Mouse (Mus musculus): ENCODE results near the gene Bnc2. TPM values are rescaled to one million over a fixed set of nuclear protein-coding genes. Genes with fewer than 3 reads are reported as not detected.

Bnc2 gene
- polyA plus RNA-seq, 1 experiment from 2014 or later, result 34.6 TPM

DNA sequence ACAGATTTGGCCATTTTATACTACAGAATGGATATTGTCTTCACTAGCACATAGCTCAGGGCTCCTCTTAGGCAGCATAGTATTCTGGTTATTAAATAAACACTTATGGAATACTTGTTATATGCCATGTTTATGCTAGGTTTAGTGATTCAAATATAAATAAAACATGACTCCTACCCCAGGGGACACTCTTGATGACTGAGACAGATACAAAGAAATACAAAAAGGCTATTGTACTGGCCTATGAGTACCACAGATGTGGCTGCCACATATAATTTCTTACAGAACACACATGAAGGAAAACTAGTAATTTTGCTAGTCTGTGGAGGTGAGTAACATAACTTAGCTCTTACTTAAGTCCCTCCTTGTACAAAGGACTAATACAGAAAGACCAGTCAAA lies 28.5 kb downstream of the Bnc2 start:
- no peak overlapping the region for H3K9ac ChIP-seq (replicated peaks; ENCODE audit: low read length)
- DNase-seq, result no peak

DNA sequence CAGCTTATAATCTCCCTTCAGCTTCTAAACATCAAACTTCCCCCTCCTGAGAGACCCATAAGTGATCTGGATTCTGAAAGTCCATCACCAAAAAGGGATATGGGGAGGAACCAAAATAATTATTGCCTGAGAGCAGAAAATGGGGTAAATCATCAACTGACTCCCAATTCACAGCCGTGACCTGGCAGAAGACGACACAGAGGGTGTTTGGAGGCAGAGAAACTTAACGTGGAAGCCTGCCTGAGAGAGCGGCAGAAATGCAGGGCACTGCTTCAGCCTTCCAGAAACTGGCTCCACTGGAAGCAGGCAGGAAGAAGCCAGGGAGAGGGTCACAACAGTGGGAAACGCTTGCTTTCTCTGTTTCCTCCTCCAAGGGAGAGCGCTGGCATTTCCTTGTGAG lies 35.9 kb downstream of the Bnc2 start:
- no peaks in the 10 kb centered on the region for H3K9me3 ChIP-seq (ENCODE audit: control insufficient read depth, low read length)
- DNase-seq (no peak), ATAC-seq (ENCODE audit: low FRiP score, low TSS enrichment) (no peak)
- H3K4me3 ChIP-seq (replicated peaks; ENCODE audit: low read depth, low read length), result no peak overlapping the region
- no peak overlapping the region for H3K4me2 ChIP-seq (ENCODE audit: low read length)
- H3K27ac ChIP-seq (replicated peaks; ENCODE audit: low read depth, low read length), result no peak overlapping the region
- H3K27me3 ChIP-seq (ENCODE audit: control insufficient read depth, insufficient read depth, low read length), result peaks cover 6% of the 10 kb centered on the region; the same call in 1 of the 2 replicates
- H3K9ac ChIP-seq (replicated peaks; ENCODE audit: low read length), result no peak overlapping the region
- H3K4me1 ChIP-seq (ENCODE audit: control insufficient read depth, insufficient read depth, low read length), result 0 out of 2 replicates have a peak, but pooled peaks cover 7% of the 10 kb centered on the region
- WGBS, result 69% methylated on average over 6 of the region's 6 CpGs
- no peaks in the 10 kb centered on the region for H3K36me3 ChIP-seq (ENCODE audit: control insufficient read depth, insufficient read depth, low read length)

More for the DNA sequence above, 28.5 kb downstream of the Bnc2 start:
- H3K27ac ChIP-seq (replicated peaks; ENCODE audit: low read depth, low read length), result no peak overlapping the region
- H3K27me3 ChIP-seq (ENCODE audit: control insufficient read depth, insufficient read depth, low read length), result no peaks in the 10 kb centered on the region
- no peak for ATAC-seq (ENCODE audit: low FRiP score, low TSS enrichment)
- no peak overlapping the region for H3K4me2 ChIP-seq (ENCODE audit: low read length)
- no peak overlapping the region for H3K4me3 ChIP-seq (replicated peaks; ENCODE audit: low read depth, low read length)
- H3K4me1 ChIP-seq (ENCODE audit: control insufficient read depth, insufficient read depth, low read length), result no peaks in the 10 kb centered on the region
- no peaks in the 10 kb centered on the region for H3K9me3 ChIP-seq (ENCODE audit: control insufficient read depth, low read length)
- no peaks in the 10 kb centered on the region for H3K36me3 ChIP-seq (ENCODE audit: control insufficient read depth, insufficient read depth, low read length)

DNA sequence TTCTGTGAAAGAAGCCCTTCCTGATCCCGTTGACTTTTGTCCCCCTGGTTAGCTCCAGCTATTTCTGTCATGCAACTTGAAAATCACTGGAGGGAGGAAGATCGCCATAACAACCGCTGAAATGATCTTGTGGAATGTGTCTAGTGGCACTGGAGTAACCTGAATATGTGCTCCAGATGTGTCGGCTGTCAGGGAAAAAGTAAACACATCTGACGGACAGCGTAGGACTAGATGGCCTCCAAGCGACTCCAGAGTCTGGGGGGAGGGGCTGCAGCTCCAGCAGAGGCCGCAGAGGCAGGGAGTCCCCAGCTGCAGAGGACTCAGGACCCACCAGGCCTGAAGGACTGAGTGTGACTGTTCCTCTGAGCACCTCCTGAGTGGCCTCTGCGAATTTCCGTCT lies 37.4 kb downstream of the Bnc2 start:
- DNase-seq, result peak; percentile 39
- H3K4me2 ChIP-seq (ENCODE audit: low read length), result peak overlapping the region; percentile 33
- no peaks in the 10 kb centered on the region for H3K9me3 ChIP-seq (ENCODE audit: control insufficient read depth, low read length)
- no peak overlapping the region for H3K4me3 ChIP-seq (replicated peaks; ENCODE audit: low read depth, low read length)
- H3K36me3 ChIP-seq (ENCODE audit: control insufficient read depth, insufficient read depth, low read length), result no peaks in the 10 kb centered on the region
- no peak for ATAC-seq (ENCODE audit: low FRiP score, low TSS enrichment)
- H3K9ac ChIP-seq (replicated peaks; ENCODE audit: low read length), result no peak overlapping the region
- H3K27ac ChIP-seq (replicated peaks; ENCODE audit: low read depth, low read length), result no peak overlapping the region
- H3K4me1 ChIP-seq (ENCODE audit: control insufficient read depth, insufficient read depth, low read length), result 0 out of 2 replicates have a peak, but pooled peaks cover 7% of the 10 kb centered on the region
- WGBS, result 1% methylated on average over 10 of the region's 10 CpGs
- H3K27me3 ChIP-seq (ENCODE audit: control insufficient read depth, insufficient read depth, low read length), result peaks cover 12% of the 10 kb centered on the region

DNA sequence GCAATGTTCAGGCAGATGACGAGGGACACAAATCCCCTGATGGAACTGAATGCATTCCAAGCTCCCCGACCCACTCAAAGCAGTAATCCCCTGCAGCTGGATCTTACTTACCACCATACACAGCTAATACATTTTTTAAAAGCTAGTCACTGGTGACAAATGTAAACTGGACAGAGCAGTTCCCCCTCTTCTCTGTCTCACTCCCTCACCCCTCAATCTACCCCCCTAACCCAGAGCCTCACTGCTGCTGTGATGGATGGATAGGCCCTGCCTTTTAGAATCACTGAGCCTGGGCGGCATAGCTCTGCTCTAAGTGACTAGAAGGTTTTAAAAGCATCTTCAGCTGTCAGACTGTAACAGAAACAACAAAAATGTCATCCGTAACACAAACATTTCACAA lies 40.3 kb downstream of the Bnc2 start:
- Histone ChIP-seq H3K27me3 (ENCODE audit: control insufficient read depth, insufficient read depth, low read length) (peaks cover 12% of the 10 kb centered on the region), H3K9ac (replicated peaks; ENCODE audit: low read length) (no peak overlapping the region), H3K36me3 (ENCODE audit: control insufficient read depth, insufficient read depth, low read length) (no peaks in the 10 kb centered on the region), H3K4me2 (ENCODE audit: low read length) (no peak overlapping the region), H3K4me3 (replicated peaks; ENCODE audit: low read depth, low read length) (no peak overlapping the region), H3K27ac (replicated peaks; ENCODE audit: low read depth, low read length) (no peak overlapping the region), H3K9me3 (ENCODE audit: control insufficient read depth, low read length) (no peaks in the 10 kb centered on the region), H3K4me1 (ENCODE audit: control insufficient read depth, insufficient read depth, low read length) (0 out of 2 replicates have a peak, but pooled peaks cover 7% of the 10 kb centered on the region)
- DNase-seq, result peak; percentile 17
- ATAC-seq (ENCODE audit: low FRiP score, low TSS enrichment), result no peak
- 23% methylated on average over 4 of the region's 4 CpGs for WGBS

DNA sequence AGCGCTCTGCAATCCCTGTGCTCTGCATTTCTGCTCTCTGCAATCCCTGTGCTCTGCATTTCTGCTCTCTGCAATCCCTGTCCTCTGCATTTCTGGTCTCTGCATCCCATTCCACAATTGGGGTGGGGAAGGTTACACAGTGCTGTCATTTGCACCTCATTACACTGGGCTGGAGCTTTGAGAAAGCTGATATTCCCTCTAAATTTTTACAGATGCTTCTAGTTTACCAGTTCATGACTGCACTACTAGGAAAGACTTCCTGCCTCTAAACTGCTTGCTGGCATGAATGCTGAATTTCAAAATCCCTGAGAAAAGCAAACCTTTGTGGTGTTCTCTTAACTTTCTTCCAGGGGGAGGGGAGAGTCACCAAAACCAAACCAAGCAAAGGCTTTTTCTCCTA lies 41.1 kb downstream of the Bnc2 start:
- peaks cover 12% of the 10 kb centered on the region for H3K27me3 ChIP-seq (ENCODE audit: control insufficient read depth, insufficient read depth, low read length)
- 100% methylated on average over 1 of the region's 1 CpGs for whole genome bisulfite sequencing
- no peak overlapping the region for H3K4me3 ChIP-seq (replicated peaks; ENCODE audit: low read depth, low read length)
- DNase-seq, result no peak
- no peak overlapping the region for H3K9ac ChIP-seq (replicated peaks; ENCODE audit: low read length)
- ATAC-seq (ENCODE audit: low FRiP score, low TSS enrichment), result no peak
- no peaks in the 10 kb centered on the region for H3K36me3 ChIP-seq (ENCODE audit: control insufficient read depth, insufficient read depth, low read length)
- 0 out of 2 replicates have a peak, but pooled peaks cover 7% of the 10 kb centered on the region for H3K4me1 ChIP-seq (ENCODE audit: control insufficient read depth, insufficient read depth, low read length)
- no peaks in the 10 kb centered on the region for H3K9me3 ChIP-seq (ENCODE audit: control insufficient read depth, low read length)
- no peak overlapping the region for H3K27ac ChIP-seq (replicated peaks; ENCODE audit: low read depth, low read length)
- H3K4me2 ChIP-seq (ENCODE audit: low read length), result no peak overlapping the region

DNA sequence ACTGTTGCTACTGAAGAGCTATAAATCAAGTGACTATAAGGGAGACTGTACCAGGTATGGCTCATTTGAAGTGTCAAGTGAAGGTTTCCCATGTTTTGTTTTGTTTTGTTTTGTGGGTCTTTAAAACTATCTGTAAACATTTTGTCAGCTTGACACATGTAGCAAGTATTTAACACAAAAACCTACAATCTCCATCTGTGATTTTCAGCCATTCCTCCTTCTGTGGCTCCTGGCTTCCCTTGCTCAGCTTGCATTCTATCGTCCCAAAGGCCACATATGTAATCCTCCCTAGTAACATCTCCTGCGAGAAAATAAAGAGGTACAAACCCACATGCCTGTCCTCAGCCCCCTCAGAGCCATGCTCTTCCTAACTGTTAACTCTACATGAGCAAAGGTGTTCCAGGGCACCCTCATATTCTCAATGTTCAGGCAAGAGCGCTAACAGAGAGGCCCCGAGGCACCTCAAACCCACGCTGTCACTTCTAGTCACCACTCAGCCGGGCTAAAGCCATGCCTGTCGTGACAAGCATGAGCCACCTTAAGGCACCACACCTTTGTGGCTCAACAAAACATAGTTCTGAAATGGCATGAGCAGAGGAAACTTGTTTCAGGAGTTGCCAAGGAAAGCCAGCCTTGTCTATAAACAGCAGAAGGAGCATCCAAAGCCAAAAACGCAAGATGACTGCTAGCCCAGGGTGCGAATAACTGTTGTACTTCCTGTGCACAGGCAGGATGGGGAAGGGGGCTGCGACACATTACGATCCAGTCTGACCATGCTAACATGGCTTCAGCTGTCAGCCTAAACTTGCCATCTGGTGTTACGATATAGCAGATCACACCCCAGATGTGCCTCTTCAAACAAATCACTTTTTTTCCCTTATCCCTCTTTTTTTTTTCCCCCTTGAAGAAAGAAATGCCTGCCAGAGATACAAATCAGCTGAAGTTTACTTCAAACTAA lies 42.0 kb downstream of the Bnc2 start:
- no peak overlapping the region for H3K4me3 ChIP-seq (replicated peaks; ENCODE audit: low read depth, low read length)
- no peak for DNase-seq
- no peak for ATAC-seq (ENCODE audit: low FRiP score, low TSS enrichment)
- H3K4me2 ChIP-seq (ENCODE audit: low read length), result no peak overlapping the region
- H3K9me3 ChIP-seq (ENCODE audit: control insufficient read depth, low read length), result no peaks in the 10 kb centered on the region
- H3K4me1 ChIP-seq (ENCODE audit: control insufficient read depth, insufficient read depth, low read length), result 0 out of 2 replicates have a peak, but pooled peaks cover 7% of the 10 kb centered on the region
- 76% methylated on average over 12 of the region's 12 CpGs for whole genome bisulfite sequencing
- no peak overlapping the region for H3K27ac ChIP-seq (replicated peaks; ENCODE audit: low read depth, low read length)
- no peaks in the 10 kb centered on the region for H3K36me3 ChIP-seq (ENCODE audit: control insufficient read depth, insufficient read depth, low read length)
- peaks cover 12% of the 10 kb centered on the region for H3K27me3 ChIP-seq (ENCODE audit: control insufficient read depth, insufficient read depth, low read length)
- no peak overlapping the region for H3K9ac ChIP-seq (replicated peaks; ENCODE audit: low read length)

DNA sequence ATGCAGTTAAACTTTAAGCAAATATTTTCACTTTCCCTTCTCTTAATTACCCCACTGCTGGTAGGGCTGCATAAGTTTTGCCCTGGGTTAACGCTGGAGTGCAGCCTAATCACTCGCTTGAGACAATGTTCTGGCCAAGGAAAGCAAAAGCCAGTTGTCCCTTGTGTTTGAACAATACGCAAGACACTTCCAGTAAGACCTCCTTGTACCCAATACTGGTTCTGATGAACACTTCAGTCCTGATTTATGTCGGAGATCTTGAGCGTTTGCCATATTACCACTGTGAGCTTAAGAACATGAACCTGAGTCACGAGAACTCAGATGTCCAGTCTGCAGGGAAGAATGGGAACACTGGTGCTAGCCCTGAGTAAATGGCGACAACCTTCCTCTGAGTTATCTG lies 47.5 kb downstream of the Bnc2 start:
- Histone ChIP-seq H3K36me3 (ENCODE audit: control insufficient read depth, insufficient read depth, low read length) (no peaks in the 10 kb centered on the region), H3K9me3 (ENCODE audit: control insufficient read depth, low read length) (no peaks in the 10 kb centered on the region), H3K27ac (replicated peaks; ENCODE audit: low read depth, low read length) (no peak overlapping the region), H3K4me3 (replicated peaks; ENCODE audit: low read depth, low read length) (no peak overlapping the region), H3K4me2 (ENCODE audit: low read length) (no peak overlapping the region), H3K4me1 (ENCODE audit: control insufficient read depth, insufficient read depth, low read length) (no peaks in the 10 kb centered on the region), H3K9ac (replicated peaks; ENCODE audit: low read length) (no peak overlapping the region), H3K27me3 (ENCODE audit: control insufficient read depth, insufficient read depth, low read length) (no peaks in the 10 kb centered on the region)
- 92% methylated on average over 7 of the region's 7 CpGs for WGBS
- ATAC-seq (ENCODE audit: low FRiP score, low TSS enrichment) (no peak), DNase-seq (no peak)

DNA sequence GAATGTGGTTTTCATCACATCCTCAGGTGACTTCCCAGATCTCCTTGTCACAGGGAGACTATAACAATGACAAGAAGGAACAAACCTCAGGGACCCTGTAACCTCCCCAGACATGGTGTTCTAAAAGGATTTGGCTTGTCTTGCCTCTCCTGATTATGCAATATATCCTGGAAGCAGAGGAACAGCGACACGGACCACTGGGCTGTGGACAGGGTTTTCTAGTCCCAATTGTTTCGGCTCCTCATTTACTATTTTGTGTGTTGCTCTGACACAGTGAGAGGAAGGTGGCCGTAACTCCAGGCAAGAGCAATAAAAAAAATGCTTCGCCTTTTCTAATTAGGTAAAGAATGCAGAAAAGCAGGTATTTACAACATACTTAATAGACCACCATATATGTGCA lies 51.8 kb downstream of the Bnc2 start:
- H3K4me2 ChIP-seq (ENCODE audit: low read length), result no peak overlapping the region
- DNase-seq (no peak), ATAC-seq (ENCODE audit: low FRiP score, low TSS enrichment) (no peak)
- no peaks in the 10 kb centered on the region for H3K36me3 ChIP-seq (ENCODE audit: control insufficient read depth, insufficient read depth, low read length)
- no peaks in the 10 kb centered on the region for H3K9me3 ChIP-seq (ENCODE audit: control insufficient read depth, low read length)
- no peak overlapping the region for H3K9ac ChIP-seq (replicated peaks; ENCODE audit: low read length)
- H3K4me3 ChIP-seq (replicated peaks; ENCODE audit: low read depth, low read length), result no peak overlapping the region
- 28% methylated on average over 5 of the region's 5 CpGs for WGBS
- no peak overlapping the region for H3K27ac ChIP-seq (replicated peaks; ENCODE audit: low read depth, low read length)
- H3K27me3 ChIP-seq (ENCODE audit: control insufficient read depth, insufficient read depth, low read length), result no peaks in the 10 kb centered on the region
- H3K4me1 ChIP-seq (ENCODE audit: control insufficient read depth, insufficient read depth, low read length), result no peaks in the 10 kb centered on the region

DNA sequence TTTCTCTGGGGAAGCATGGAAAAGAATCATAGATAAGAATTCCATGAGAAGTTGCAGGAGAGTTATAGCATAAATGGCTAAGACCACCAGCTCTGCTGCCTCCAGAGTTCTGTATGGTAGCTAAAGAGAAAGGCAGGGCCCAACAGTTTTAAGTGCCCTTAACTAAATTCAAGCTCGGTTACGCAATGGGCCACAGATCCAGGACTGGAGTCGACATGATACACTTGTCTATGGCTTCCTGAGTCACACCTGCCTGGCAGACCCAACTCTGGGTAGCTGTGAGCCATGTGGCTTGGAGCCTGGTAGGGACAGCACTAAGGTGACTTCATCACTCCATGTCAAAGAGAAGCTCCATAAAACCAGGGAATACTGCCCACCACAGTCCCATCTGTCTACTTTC lies 53.3 kb downstream of the Bnc2 start:
- Histone ChIP-seq H3K27ac (replicated peaks; ENCODE audit: low read depth, low read length) (no peak overlapping the region), H3K9ac (replicated peaks; ENCODE audit: low read length) (no peak overlapping the region), H3K4me1 (ENCODE audit: control insufficient read depth, insufficient read depth, low read length) (no peaks in the 10 kb centered on the region), H3K4me2 (ENCODE audit: low read length) (no peak overlapping the region), H3K27me3 (ENCODE audit: control insufficient read depth, insufficient read depth, low read length) (no peaks in the 10 kb centered on the region), H3K9me3 (ENCODE audit: control insufficient read depth, low read length) (no peaks in the 10 kb centered on the region), H3K4me3 (replicated peaks; ENCODE audit: low read depth, low read length) (no peak overlapping the region), H3K36me3 (ENCODE audit: control insufficient read depth, insufficient read depth, low read length) (no peaks in the 10 kb centered on the region)
- WGBS, result 94% methylated on average over 3 of the region's 3 CpGs
- ATAC-seq (ENCODE audit: low FRiP score, low TSS enrichment) (no peak), DNase-seq (no peak)
